Mouse (Mus musculus): ENCODE measurements at regions not wholly inside any gene's neighbourhood (a gene's known extent, or its start where the extent isn't known, plus 50 kb on each side); places are given as distances from the start of the nearest gene placed in this dataset.

DNA sequence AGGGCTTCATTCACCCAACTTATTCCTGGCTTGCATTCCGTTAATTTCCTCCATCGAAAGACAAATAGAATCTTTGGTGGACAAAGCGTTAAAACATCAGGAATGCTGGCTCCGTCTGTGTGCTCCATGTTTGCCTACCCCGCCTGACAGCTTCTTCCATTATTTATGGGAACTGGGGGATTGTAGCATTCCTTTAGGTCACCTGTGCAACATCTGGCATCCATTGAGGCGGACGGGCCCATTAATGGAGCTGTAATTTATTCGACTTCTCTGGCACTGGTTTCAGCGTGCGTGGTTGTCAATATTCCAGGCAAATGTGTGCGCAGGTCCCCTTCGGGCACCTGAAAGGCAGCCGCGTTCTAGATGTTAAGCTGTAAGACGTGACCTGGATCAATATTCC, 196.9 kb downstream of the Thbs2 start:
- peak; percentile 60 for DNase-seq (ENCODE audit: low spot score)

DNA sequence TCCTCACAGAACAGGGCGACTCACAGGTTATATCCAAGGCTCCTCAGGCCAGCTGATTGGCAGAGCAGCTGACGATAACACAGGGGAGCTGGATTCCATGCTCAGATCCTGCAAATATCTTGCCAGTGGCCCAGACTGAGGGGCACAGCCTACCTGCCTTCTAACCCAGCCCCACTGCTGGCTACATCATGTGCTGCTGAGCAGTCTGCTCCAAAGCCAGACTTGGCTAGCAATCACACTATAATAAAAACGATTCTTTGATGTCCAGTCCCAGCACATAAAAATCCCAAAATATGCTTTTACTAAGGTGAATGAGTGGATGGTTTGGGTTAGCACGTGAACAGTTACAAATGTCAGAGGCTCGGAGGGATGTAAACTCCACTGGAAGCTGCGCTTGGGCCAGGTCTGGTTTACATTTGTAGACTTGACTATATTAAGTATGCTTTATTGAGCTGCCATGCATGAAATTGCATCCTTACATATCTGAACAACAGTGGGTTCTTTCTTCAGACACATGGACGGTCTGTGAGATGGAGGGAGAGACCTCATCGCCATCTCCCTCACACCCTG, 200.2 kb downstream of the Thbs2 start:
- DNase-seq (ENCODE audit: low spot score) = no peak

DNA sequence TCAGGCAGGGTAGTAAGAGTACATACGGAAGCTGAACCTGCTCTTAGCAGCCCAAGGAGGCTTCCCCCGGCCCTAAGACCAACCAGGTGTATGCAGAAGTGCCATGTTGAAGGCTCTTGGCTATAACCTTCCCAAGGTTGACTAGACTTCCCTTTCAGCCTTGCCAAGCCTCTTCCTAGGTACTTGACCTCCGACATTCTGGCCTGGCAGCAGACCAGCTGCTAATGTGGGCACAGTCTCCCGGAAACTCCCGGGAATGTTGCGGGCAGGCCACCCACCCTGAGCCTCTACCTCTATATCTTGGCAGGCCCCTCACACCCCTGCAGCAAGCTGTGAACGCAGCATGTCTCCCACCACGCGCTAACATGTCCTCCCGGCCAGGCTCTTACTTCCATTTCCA, 201.1 kb downstream of the Thbs2 start:
- no peak for DNase-seq (ENCODE audit: low spot score)

DNA sequence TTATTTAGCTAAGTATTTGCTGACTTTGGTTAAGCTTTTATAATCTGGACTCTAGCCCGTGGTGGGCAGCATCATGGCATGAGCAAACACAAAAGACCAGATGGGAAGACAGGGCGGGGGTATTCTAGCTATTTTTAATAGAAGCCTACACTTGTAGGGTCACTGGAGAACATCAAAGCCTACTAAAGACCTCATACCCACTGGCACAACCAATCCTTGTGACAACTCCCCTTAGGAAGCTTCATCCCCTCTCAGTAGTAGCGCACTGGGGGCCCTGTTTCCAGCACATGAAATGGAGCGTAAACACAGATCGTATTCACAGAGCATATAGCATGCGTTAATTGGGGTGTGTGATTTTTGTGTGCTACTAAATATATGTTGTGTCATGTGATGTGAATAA, 202.4 kb downstream of the Smoc2 start:
- no peak for DNase-seq (ENCODE audit: low spot score)

DNA sequence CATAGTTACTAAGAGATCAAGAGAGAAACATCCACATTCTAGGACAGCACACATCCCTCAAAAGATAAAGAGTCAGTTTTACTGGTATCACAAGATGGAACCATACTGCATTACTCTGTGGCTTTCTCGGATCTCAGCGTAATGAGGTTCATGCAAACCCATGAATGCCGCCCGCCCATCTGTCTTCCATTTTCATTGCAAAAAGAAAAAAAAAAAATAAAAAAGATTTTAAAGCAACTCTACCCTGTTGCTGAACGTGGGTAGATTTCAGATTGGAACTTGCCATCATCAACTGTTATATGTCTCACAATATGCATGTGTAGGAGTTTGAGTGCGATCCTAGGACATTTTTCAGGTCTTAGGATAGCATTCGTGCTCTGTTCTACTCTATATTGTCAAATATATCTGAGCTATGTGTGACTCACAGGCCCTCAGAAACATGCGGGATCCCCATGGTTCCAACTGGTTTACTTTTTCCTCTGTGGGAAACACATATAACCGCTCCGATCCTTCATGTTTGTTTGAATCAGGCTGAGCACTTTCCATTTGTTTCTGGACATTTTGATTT, 199.7 kb downstream of the Smoc2 start:
- no peak for DNase-seq (ENCODE audit: low spot score)

DNA sequence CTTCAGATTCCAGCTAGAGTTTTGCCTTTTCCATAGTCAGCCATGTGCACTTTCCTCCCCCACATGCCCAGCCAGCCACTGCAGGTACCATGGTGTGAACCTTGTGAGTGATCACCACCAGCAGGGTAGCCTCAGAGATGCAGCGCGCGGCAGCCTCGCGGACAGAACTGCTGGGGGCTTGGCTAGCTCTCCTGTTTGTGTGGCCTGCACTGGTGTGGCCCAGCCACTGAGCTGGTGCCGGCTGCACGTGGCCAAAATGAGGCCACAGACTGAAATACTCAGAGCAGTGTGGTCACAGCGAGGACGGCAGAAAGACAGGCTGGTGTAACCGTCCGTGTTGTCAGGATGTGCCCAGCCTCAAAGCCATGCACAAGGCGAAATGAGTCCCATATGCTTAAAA, 197.4 kb downstream of the Smoc2 start:
- peak; percentile 25 for DNase-seq (ENCODE audit: low spot score)

DNA sequence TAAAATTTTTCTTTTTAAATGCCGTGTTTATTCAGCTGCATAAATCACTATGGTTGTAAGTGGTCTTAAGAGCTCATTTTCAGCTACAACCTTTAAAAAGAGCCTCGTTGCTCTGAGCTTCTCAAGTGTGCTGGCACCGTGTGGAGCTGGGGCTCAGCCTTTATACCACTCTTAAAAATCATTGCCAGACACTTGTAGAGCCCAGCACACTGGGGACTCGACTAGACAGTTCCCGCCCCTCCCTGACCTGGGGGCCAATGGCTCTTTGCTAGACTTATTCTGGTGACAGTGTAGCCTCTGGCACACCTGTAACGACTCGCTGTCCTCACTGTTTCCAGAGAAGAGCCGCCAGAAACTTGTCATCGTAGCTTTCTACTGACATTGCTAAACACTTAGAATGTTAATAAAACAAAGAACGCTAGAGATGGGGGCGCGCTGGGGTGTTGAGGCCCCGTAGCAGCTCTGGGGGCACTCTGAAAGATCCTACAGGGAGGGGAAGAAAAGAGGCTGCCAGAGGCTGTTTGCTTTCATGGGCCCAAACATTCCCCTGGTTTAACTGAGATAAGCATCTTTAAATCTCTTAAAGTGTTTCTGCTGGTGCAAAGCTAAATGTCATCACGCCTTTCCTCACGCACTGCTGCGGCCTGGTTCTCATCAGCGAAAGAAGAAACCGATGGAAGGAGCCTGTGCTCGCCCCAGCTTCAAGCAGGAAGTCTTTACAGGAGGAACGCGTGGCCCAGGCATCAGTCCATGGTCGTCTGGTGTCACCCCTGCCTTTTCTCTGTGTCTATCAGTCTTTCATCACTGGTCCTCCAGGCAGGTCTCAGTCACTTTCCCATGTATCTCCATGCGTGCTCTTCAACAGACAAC, 196.7 kb downstream of the Smoc2 start:
- peak; percentile 43 for DNase-seq (ENCODE audit: low spot score)

DNA sequence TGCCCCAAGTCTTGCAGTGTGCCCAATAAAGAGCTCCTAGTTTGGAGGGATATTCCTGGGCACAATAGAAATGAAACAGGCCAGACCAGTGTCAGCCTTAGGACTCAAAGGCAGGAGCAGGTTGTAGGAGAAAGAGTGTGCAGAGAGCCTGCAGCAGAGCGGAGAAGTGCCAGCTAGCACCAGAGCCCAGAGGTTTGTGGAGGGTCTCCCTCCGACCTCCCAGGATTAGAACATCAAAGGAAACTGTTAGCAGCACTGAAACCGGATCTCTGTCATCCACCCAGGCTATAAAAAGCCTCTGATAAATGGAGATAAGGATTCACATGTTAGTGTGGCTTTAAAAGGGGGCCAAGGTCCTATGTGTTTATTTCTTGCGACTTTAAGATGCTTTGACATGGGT, 196.0 kb downstream of the Smoc2 start:
- peak; percentile 42 for DNase-seq (ENCODE audit: low spot score)

DNA sequence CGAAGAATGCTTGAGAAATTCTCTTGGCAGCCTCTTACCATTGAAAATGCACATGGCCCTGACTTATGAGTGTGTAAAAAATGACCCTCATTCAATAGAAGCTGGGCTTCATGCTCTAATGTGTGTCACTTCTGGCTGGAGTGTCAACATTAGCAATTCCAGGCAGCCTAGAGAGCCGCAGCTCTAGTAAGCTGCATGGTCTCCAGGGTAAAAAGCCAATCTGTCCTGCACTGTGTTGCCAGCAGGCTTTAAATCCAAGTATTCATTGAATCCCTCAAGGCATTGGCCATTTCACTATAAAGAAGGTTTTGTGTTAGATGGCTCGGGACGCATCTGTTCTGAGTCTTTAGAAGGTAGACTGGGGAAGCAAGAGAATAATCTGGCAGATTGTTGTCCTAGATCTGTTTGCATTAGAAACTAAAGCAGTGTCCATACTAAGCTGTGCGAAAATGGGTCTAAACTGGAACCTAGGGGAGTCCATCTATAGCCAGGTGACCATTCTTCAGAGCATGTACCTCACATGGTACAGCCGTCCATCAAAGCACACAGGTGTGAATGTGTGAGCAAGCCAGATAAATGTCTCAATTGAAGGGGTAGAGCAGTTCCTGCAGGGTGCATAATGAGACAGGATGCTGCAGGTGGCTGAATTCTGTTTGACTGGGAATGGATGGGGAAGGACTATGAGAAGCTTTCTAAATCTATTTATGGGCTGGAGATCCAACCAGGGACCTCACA, 189.6 kb downstream of the Smoc2 start:
- no peak for DNase-seq (ENCODE audit: low spot score)

DNA sequence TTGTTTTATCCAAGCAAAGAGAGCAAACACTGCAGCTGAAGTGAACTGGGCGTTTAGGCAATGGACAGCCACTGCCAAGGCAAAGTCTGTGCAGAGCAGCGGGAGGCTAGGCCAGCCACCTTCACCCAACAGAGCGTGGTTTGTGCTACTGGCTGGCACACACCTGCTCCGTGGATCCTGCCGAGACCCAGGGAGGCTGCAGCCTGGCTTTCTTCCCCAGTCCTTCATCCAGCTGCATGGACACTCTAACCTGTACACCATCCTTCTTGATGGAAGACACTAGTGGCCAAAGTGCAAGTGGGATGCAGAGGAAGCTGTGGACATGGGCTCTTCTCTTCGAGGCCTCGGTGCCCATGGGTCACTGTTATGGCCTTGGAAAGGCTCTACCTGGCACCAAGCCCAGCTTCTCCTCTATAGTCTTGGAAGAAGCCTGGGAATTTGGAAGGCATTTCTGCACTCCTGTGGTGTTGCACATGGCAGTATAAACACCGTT, 176.0 kb downstream of the Smoc2 start:
- DNase-seq (ENCODE audit: low spot score) = no peak

All from embryo, embryonic 10 days (tissue).